12 mouse cellular contexts compared by ENCODE assay signal in genomic region chr2:93126112-93126511, GRCm38 (mm10).
DNase-seq lines count a peak whose midpoint lies in the region; ATAC-seq and TF ChIP-seq lines count a peak whose summit lies in the region.
"Had no signal": no experiment of that assay in that cellular context is flagged by ENCODE, and none has a peak within 500 bp of the region (broad histone marks: within the 10 kb centered on the region; RNA-seq: fewer than 3 reads in every experiment).

No protein-coding gene starts in this region.

- H3K4me3 ChIP-seq in intestine, embryonic 14.5 days (ENCODE audit: low read depth, low read length), result no peak overlapping the region
- H3K4me3 ChIP-seq in intestine, embryonic 15.5 days (replicated peaks), result no peak overlapping the region
- H3K4me3 ChIP-seq in embryonic facial prominence, embryonic 10.5 days, result no peak overlapping the region
- H3K4me3 ChIP-seq in hindbrain, embryonic 16.5 days (ENCODE audit: low read length), result no peak overlapping the region
- H3K4me3 ChIP-seq: liver, embryonic 15.5 days; megakaryocyte, embryonic 14.5 days; stomach, embryonic 15.5 days had no signal

- no peaks in the 10 kb centered on the region for H3K36me3 ChIP-seq in intestine, embryonic 14.5 days (ENCODE audit: control insufficient read depth, insufficient read depth, low read length)
- no peaks in the 10 kb centered on the region for H3K36me3 ChIP-seq in intestine, embryonic 15.5 days
- H3K36me3 ChIP-seq in embryonic facial prominence, embryonic 10.5 days (replicated peaks), result no peaks in the 10 kb centered on the region
- no peaks in the 10 kb centered on the region for H3K36me3 ChIP-seq in hindbrain, embryonic 16.5 days (ENCODE audit: control insufficient read depth, insufficient read depth, low read length)
- H3K36me3 ChIP-seq: liver, embryonic 15.5 days; stomach, embryonic 15.5 days had no signal

- no peak overlapping the region for H3K4me2 ChIP-seq in intestine, embryonic 14.5 days (ENCODE audit: low read length)
- H3K4me2 ChIP-seq in intestine, embryonic 15.5 days (replicated peaks), result no peak overlapping the region
- no peak overlapping the region for H3K4me2 ChIP-seq in hindbrain, embryonic 16.5 days (ENCODE audit: low read length)
- H3K4me2 ChIP-seq: heart, embryonic 11.5 days; liver, embryonic 15.5 days; stomach, embryonic 15.5 days had no signal

- H3K27ac ChIP-seq in intestine, embryonic 14.5 days (ENCODE audit: low read depth), result 0 out of 2 replicates have a peak overlapping the region, but pooled peaks have one; percentile 9
- no peak overlapping the region for H3K27ac ChIP-seq in intestine, embryonic 15.5 days
- H3K27ac ChIP-seq in embryonic facial prominence, embryonic 10.5 days (replicated peaks), result peak overlapping the region; percentile 30; the same call in 1 of the 2 replicates
- H3K27ac ChIP-seq in hindbrain, embryonic 16.5 days (ENCODE audit: low read depth, low read length), result no peak overlapping the region
- H3K27ac ChIP-seq: liver, embryonic 15.5 days; stomach, embryonic 15.5 days had no signal

- no peak for DNase-seq in intestine, embryonic 14.5 days (ENCODE audit: low spot score)
- peak; percentile 68 for DNase-seq in brain, embryonic 14.5 days (ENCODE audit: low read depth)
- DNase-seq in embryonic facial prominence, embryonic 10.5 days (ENCODE audit: low spot score), result no peak

- no peak for TF ChIP-seq CTCF in brain, embryonic 14.5 days (IDR thresholded peaks at IDR 0.05; ENCODE audit: borderline replicate concordance, extremely low read depth, insufficient read depth, insufficient read length)

- H3K9ac ChIP-seq in intestine, embryonic 14.5 days (ENCODE audit: low read length), result no peak overlapping the region
- H3K9ac ChIP-seq in intestine, embryonic 15.5 days, result no peak overlapping the region
- no peak overlapping the region for H3K9ac ChIP-seq in hindbrain, embryonic 16.5 days (ENCODE audit: low read depth, low read length)
- H3K9ac ChIP-seq: liver, embryonic 15.5 days; stomach, embryonic 15.5 days had no signal

- ATAC-seq in intestine, embryonic 14.5 days (replicated peaks; ENCODE audit: low FRiP score, low TSS enrichment, low read depth), result no peak
- ATAC-seq in intestine, embryonic 15.5 days, result no peak
- ATAC-seq in hindbrain, embryonic 16.5 days, result peak; percentile 57
- no peak for ATAC-seq in activated CD4-positive, CD25-positive, alpha-beta regulatory T cell, adult 4 months
- no peak for ATAC-seq in granulocyte monocyte progenitor cell, adult 5-6 weeks (replicated peaks; ENCODE audit: poor library complexity, severe bottlenecking)
- ATAC-seq: intestine, postnatal 0 days had no signal

- WGBS in intestine, embryonic 14.5 days, result 74% methylated on average over 7 of the region's 7 CpGs
- 70% methylated on average over 7 of the region's 7 CpGs for WGBS in intestine, embryonic 15.5 days
- WGBS in embryonic facial prominence, embryonic 10.5 days, result 72% methylated on average over 7 of the region's 7 CpGs
- 36% methylated on average over 7 of the region's 7 CpGs for WGBS in hindbrain, embryonic 16.5 days

- H3K4me1 ChIP-seq in intestine, embryonic 14.5 days (replicated peaks; ENCODE audit: control insufficient read depth, insufficient read depth, low read length), result peaks cover 6% of the 10 kb centered on the region; the same call in 1 of the 2 replicates
- peaks cover 6% of the 10 kb centered on the region; the same call in 1 of the 2 replicates for H3K4me1 ChIP-seq in intestine, embryonic 15.5 days (replicated peaks)
- peaks cover 43% of the 10 kb centered on the region for H3K4me1 ChIP-seq in embryonic facial prominence, embryonic 10.5 days
- peaks cover 15% of the 10 kb centered on the region for H3K4me1 ChIP-seq in hindbrain, embryonic 16.5 days (ENCODE audit: control insufficient read depth, insufficient read depth, low read depth, low read length)
- H3K4me1 ChIP-seq: liver, embryonic 15.5 days; megakaryocyte, embryonic 14.5 days had no signal

- H3K27me3 ChIP-seq in intestine, embryonic 14.5 days (replicated peaks; ENCODE audit: control insufficient read depth, insufficient read depth, low read length), result no peaks in the 10 kb centered on the region
- H3K27me3 ChIP-seq in intestine, embryonic 15.5 days (replicated peaks), result no peaks in the 10 kb centered on the region
- peaks cover 32% of the 10 kb centered on the region; the same call in 1 of the 2 replicates for H3K27me3 ChIP-seq in embryonic facial prominence, embryonic 10.5 days (replicated peaks; ENCODE audit: low read depth, poor library complexity, severe bottlenecking)
- no peaks in the 10 kb centered on the region for H3K27me3 ChIP-seq in hindbrain, embryonic 16.5 days (replicated peaks; ENCODE audit: control insufficient read depth, insufficient read depth, low read length)
- H3K27me3 ChIP-seq: liver, embryonic 15.5 days; stomach, embryonic 15.5 days had no signal

- no peaks in the 10 kb centered on the region for H3K9me3 ChIP-seq in intestine, embryonic 14.5 days (ENCODE audit: control insufficient read depth, low read length)
- no peaks in the 10 kb centered on the region for H3K9me3 ChIP-seq in intestine, embryonic 15.5 days
- H3K9me3 ChIP-seq in embryonic facial prominence, embryonic 10.5 days, result no peaks in the 10 kb centered on the region
- no peaks in the 10 kb centered on the region for H3K9me3 ChIP-seq in hindbrain, embryonic 16.5 days (ENCODE audit: control insufficient read depth, low read length)
- H3K9me3 ChIP-seq: liver, embryonic 15.5 days; megakaryocyte, embryonic 14.5 days; stomach, embryonic 15.5 days had no signal

- no peak for TF ChIP-seq POLR2A in brain, embryonic 14.5 days (IDR thresholded peaks at IDR 0.05; ENCODE audit: borderline replicate concordance, extremely low read depth, insufficient read depth, insufficient read length, poor library complexity, severe bottlenecking)

Comparison
In these comparisons a context has a peak if more than half of its experiments do, and no peak if none do; other contexts are left out.
1. H3K27ac ChIP-seq: peak in intestine, embryonic 14.5 days (single experiment) and embryonic facial prominence, embryonic 10.5 days (single experiment); none in intestine, embryonic 15.5 days (single experiment) and hindbrain, embryonic 16.5 days (single experiment).